Mouse (Mus musculus) MEL (cell line): Measurements from ENCODE around the gene Lasp1. TPM values are rescaled to one million over a fixed set of nuclear protein-coding genes. Genes with fewer than 3 reads are reported as not detected.
"Not testable (repeated sequence)": the region's sequence is repeated elsewhere in the genome, so short reads cannot be mapped to it uniquely, and the experiment has no call there.

Experiments
- DNase-seq: peaks from one replicate; pipeline ENCODE4 v3.0.0; 2011; ENCODE audit warnings: low read depth, low spot score
- H3K27ac ChIP-seq: 2 replicates; pipeline ENCODE4 v1.5.1; 2012; ENCODE audit warnings: low read depth, mild to moderate bottlenecking, control low read depth, low read length, moderate library complexity; ENCODE audit not compliant: control insufficient read depth
- H3K27me3 ChIP-seq, 2 experiments: fragments of 150-350 bp in 1 of 2; sonication (generic) in 1 of 2; 2 replicates each; pipeline ENCODE4 v1.6.1; 2012; ENCODE audit warnings: low read length in 2 of 2, mild to moderate bottlenecking in 2 of 2, improper control_type of control experiment in 1 of 2, moderate library complexity in 1 of 2; ENCODE audit not compliant: insufficient read depth in 2 of 2, control insufficient read depth in 1 of 2
- H3K36me3 ChIP-seq, 2 experiments: 2 replicates each; pipeline ENCODE4 v1.6.1; 2012 to 2014; ENCODE audit warnings: low read length in 2 of 2, improper control_type of control experiment in 1 of 2, inconsistent platforms in 1 of 2, mild to moderate bottlenecking in 1 of 2; ENCODE audit not compliant: insufficient read depth in 2 of 2, control insufficient read depth in 1 of 2
- H3K4me1 ChIP-seq, 2 experiments: fragments of 150-350 bp in 1 of 2; sonication (generic) in 1 of 2; 2 replicates each; pipeline ENCODE4 v1.6.1; 2012; ENCODE audit warnings: low read length in 2 of 2, improper control_type of control experiment in 1 of 2, mild to moderate bottlenecking in 1 of 2; ENCODE audit not compliant: insufficient read depth in 2 of 2, control insufficient read depth in 1 of 2
- H3K4me3 ChIP-seq, 2 experiments: fragments of 150-350 bp in 1 of 2; sonication (generic) in 1 of 2; 2 replicates each; pipeline ENCODE4 v1.5.1; 2012; ENCODE audit warnings: low read depth in 2 of 2, low read length in 2 of 2, mild to moderate bottlenecking in 2 of 2, moderate library complexity in 2 of 2, control low read depth in 1 of 2, improper control_type of control experiment in 1 of 2; ENCODE audit not compliant: control insufficient read depth in 1 of 2, insufficient read depth in 1 of 2
- H3K79me2 ChIP-seq: 2 replicates; pipeline ENCODE4 v1.6.1; 2012; ENCODE audit warnings: mild to moderate bottlenecking, low read length, moderate library complexity; ENCODE audit not compliant: control insufficient read depth, poor library complexity, insufficient read depth
- H3K9ac ChIP-seq: 2 replicates; pipeline ENCODE4 v1.6.1; 2012; ENCODE audit warnings: low read depth, mild to moderate bottlenecking, control low read depth, low read length, moderate library complexity; ENCODE audit not compliant: control insufficient read depth, poor library complexity, severe bottlenecking
- H3K9me3 ChIP-seq: fragments of 150-350 bp; sonication (generic); replicated peaks from 2 replicates; pipeline ENCODE4 v1.6.1; 2012; ENCODE audit warnings: mild to moderate bottlenecking, low read length, improper control_type of control experiment, moderate library complexity; ENCODE audit not compliant: insufficient read depth
- E2F4 ChIP-seq: IDR thresholded peaks from 2 replicates; pipeline ENCODE4 v1.6.1; 2011; ENCODE audit warnings: low read depth, low read length, improper control_type of control experiment, borderline replicate concordance
- ELF1 ChIP-seq: IDR thresholded peaks from 2 replicates; pipeline ENCODE4 v1.6.1; 2014; ENCODE audit warnings: low read depth, mild to moderate bottlenecking, inconsistent platforms, low read length, improper control_type of control experiment, moderate library complexity
- ETS1 ChIP-seq: IDR thresholded peaks from 2 replicates; pipeline ENCODE4 v1.6.1; 2012; ENCODE audit warnings: low read depth, mild to moderate bottlenecking, inconsistent platforms, low read length, improper control_type of control experiment, moderate library complexity
- GATA1 ChIP-seq: IDR thresholded peaks from 2 replicates; pipeline ENCODE4 v1.6.1; 2011; ENCODE audit warnings: low read depth, low read length, improper control_type of control experiment
- KAT2A ChIP-seq: conservative IDR thresholded peaks from 2 replicates; pipeline ENCODE4 v1.6.1; 2012; ENCODE audit warnings: low read depth, low read length, improper control_type of control experiment, inconsistent platforms
- MAFK ChIP-seq: IDR thresholded peaks from 2 replicates; pipeline ENCODE4 v1.6.1; 2011; ENCODE audit warnings: low read depth, mild to moderate bottlenecking, low read length, improper control_type of control experiment, borderline replicate concordance
- MAX ChIP-seq: IDR thresholded peaks from 2 replicates; pipeline ENCODE4 v1.6.1; 2011; ENCODE audit warnings: low read length, improper control_type of control experiment
- MAZ ChIP-seq: IDR thresholded peaks from 2 replicates; pipeline ENCODE4 v1.6.1; 2012; ENCODE audit warnings: low read depth, mild to moderate bottlenecking, inconsistent platforms, low read length, improper control_type of control experiment
- MEF2A ChIP-seq: IDR thresholded peaks from 2 replicates; pipeline ENCODE4 v1.6.1; 2014; ENCODE audit warnings: low read depth, mild to moderate bottlenecking, inconsistent platforms, low read length, improper control_type of control experiment; ENCODE audit not compliant: poor library complexity, insufficient replicate concordance, severe bottlenecking; ENCODE audit errors: extremely low read depth
- MYC ChIP-seq: IDR thresholded peaks from 2 replicates; pipeline ENCODE4 v1.6.1; 2011; ENCODE audit warnings: low read depth, mild to moderate bottlenecking, low read length, improper control_type of control experiment, moderate library complexity
- NRF1 ChIP-seq: IDR thresholded peaks from 2 replicates; pipeline ENCODE4 v1.6.1; 2014; ENCODE audit warnings: low read depth, mild to moderate bottlenecking, inconsistent platforms, low read length, improper control_type of control experiment, moderate library complexity; ENCODE audit not compliant: poor library complexity, insufficient read depth, severe bottlenecking
- POLR2A ChIP-seq, 2 experiments: IDR thresholded peaks; 2 replicates each; pipeline ENCODE4 v1.6.1; 2011 to 2012; ENCODE audit warnings: low read length in 2 of 2, mild to moderate bottlenecking in 2 of 2, control low read depth in 1 of 2, improper control_type of control experiment in 1 of 2, low read depth in 1 of 2, moderate library complexity in 1 of 2; ENCODE audit not compliant: control insufficient read depth in 1 of 2, insufficient read depth in 1 of 2, poor library complexity in 1 of 2
- POLR2AphosphoS2 ChIP-seq: IDR thresholded peaks from 2 replicates; pipeline ENCODE4 v1.6.1; 2011; ENCODE audit warnings: low read length, improper control_type of control experiment
- POLR2AphosphoS5 ChIP-seq: IDR thresholded peaks from 2 replicates; pipeline ENCODE4 v1.6.1; 2012; ENCODE audit warnings: low read depth, borderline replicate concordance, mild to moderate bottlenecking, inconsistent platforms, low read length, moderate library complexity, mixed read lengths
- RCOR1 ChIP-seq: IDR thresholded peaks from 2 replicates; pipeline ENCODE4 v1.6.1; 2012; ENCODE audit warnings: low read depth, mild to moderate bottlenecking, inconsistent platforms, low read length, improper control_type of control experiment
- SMC3 ChIP-seq: IDR thresholded peaks from 2 replicates; pipeline ENCODE4 v1.6.1; 2011; ENCODE audit warnings: low read depth, low read length, improper control_type of control experiment
- TBP ChIP-seq: IDR thresholded peaks from 2 replicates; pipeline ENCODE4 v1.8.0; 2011; ENCODE audit warnings: low read depth, low read length, improper control_type of control experiment
- TCF12 ChIP-seq: IDR thresholded peaks from 2 replicates; pipeline ENCODE4 v1.6.1; 2014; ENCODE audit warnings: low read depth, mild to moderate bottlenecking, inconsistent platforms, low read length, improper control_type of control experiment, moderate library complexity
- USF2 ChIP-seq, 2 experiments: IDR thresholded peaks; 2 replicates each; pipeline ENCODE4 v1.6.1; 2011 to 2012; ENCODE audit warnings: improper control_type of control experiment in 2 of 2, low read length in 2 of 2, borderline replicate concordance in 1 of 2, inconsistent platforms in 1 of 2, low read depth in 1 of 2, mild to moderate bottlenecking in 1 of 2; ENCODE audit not compliant: insufficient read depth in 1 of 2
- ZKSCAN1 ChIP-seq: IDR thresholded peaks from 2 replicates; pipeline ENCODE4 v1.6.1; 2012; ENCODE audit warnings: low read depth, mild to moderate bottlenecking, inconsistent platforms, low read length, improper control_type of control experiment, moderate library complexity
- polyA plus RNA-seq, 2 experiments: library from polyadenylated mRNA; stranded (reverse) in 1 of 2; unstranded in 1 of 2; fragments of >175 nt in 1 of 2; fragments of >200 nt in 1 of 2; gene quantifications; 2 replicates each; pipeline versions ENCODE4 v1.2.1 to v1.2.4; 2012; ENCODE audit warnings: low replicate concordance in 2 of 2, low read depth in 1 of 2; ENCODE audit not compliant: insufficient read length in 2 of 2, insufficient read depth in 1 of 2, missing spikeins in 1 of 2
- total RNA-seq: library from RNA; depleted of rRNA; stranded (reverse); fragments of 300-350 nt; gene quantifications from 2 replicates; pipeline ENCODE4 v1.2.3, GENCODE M21; 2012

Lasp1 gene
- total and polyA plus RNA-seq, 3 experiments, result 13.3 to 38.7 TPM; not detected in 1

DNA sequence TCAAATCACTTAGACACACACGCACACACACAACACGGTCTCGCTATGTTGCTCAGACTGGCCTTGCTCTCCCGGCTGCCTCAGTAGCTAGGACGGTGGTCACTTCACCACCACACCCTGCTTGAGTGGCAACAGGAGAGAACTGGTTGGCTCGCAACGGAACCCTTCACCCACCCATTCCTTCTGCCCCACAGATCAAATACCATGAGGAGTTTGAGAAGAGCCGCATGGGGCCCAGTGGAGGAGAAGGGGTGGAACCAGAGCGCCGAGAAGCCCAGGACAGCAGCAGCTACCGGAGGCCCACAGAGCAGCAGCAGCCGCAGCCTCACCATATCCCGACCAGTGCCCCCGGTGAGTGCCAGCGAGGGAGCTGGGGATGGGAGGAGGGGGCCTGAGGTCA, 34.6 kb downstream of the Lasp1 start:
- H3K27ac ChIP-seq, result no peak overlapping the region

DNA sequence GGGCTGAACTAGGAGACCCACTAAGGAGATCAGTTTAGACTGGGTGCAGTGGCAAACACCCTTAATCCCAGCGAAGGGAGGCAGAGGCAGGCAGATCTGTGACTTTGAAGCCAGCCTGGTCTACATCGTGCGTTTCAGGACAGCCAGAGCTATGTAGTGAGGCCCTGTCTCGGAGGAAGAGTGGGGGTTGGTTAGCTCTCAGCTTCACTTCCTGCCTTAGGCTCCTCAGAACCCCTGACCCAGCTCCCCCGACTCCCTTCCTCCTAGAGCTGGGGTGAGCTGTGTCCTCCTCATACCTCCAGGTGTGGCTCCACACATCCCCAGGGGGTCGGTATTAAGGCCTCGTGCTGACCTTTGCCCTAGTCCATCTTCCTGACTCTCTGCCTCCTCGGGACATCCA, 37.7 kb downstream of the Lasp1 start:
- no peak overlapping the region for H3K27ac ChIP-seq
- H3K36me3 ChIP-seq, result peaks cover 0 to 9% of the 10 kb centered on the region in 2 experiments; a peak in 2 of 4 replicates

More for the DNA sequence above, 34.6 kb downstream of the Lasp1 start:
- H3K9ac ChIP-seq, result no peak overlapping the region
- no peak for DNase-seq
- TF ChIP-seq TCF12 (no peak), KAT2A (no peak), ZKSCAN1 (no peak), POLR2A (IDR thresholded peaks at IDR 0.05; ENCODE audit: control insufficient read depth in 1 of 2, insufficient read depth in 1 of 2, low read depth in 1 of 2, low read length in 2 of 2, poor library complexity in 1 of 2) (no peak), ETS1 (no peak), POLR2AphosphoS2 (no peak), MYC (no peak), ELF1 (no peak), E2F4 (no peak), NRF1 (no peak), USF2 (IDR thresholded peaks at IDR 0.05; ENCODE audit: borderline replicate concordance in 1 of 2, insufficient read depth in 1 of 2, low read depth in 1 of 2, low read length in 2 of 2) (no peak), MEF2A (no peak), MAX (no peak)
- no peaks in the 10 kb centered on the region for H3K79me2 ChIP-seq
- H3K36me3 ChIP-seq, result peaks cover 0 to 3% of the 10 kb centered on the region in 2 experiments; a peak in 2 of 4 replicates
- no peak overlapping the region for H3K4me3 ChIP-seq
- H3K4me1 ChIP-seq, result peaks cover 0 to 9% of the 10 kb centered on the region in 2 experiments; a peak in 2 of 4 replicates
- no peaks in the 10 kb centered on the region for H3K27me3 ChIP-seq
- no peaks in the 10 kb centered on the region for H3K9me3 ChIP-seq

DNA sequence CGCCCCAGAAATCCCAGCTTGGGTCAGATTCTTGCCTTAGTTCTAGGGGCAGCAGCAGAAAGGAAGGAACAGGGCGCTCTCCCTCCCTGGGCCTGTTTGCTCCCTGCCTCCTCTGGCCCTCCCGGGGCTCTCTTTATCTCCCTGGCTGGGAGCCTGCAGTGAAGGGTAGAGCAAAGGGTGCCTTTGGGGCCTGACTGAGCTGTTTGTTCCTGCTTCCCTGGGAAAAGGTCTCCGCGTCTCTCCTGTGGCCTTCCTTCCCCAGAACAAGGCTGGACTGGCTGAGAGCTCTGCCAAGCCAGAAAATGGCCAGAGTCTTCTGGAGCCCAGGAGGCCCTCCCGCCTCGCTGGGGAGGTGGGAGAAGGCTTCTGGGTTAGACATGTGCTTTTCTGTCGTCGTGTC, 38.3 kb downstream of the Lasp1 start:
- not testable (repeated sequence) for H3K9ac ChIP-seq, H3K9me3 ChIP-seq, H3K36me3 ChIP-seq, H3K27ac ChIP-seq, DNase-seq, H3K27me3 ChIP-seq, H3K4me3 ChIP-seq, H3K79me2 ChIP-seq
- peaks cover 0 to 17% of the 10 kb centered on the region in 2 experiments; a peak in 3 of 4 replicates for H3K4me1 ChIP-seq

More for the DNA sequence above, 37.7 kb downstream of the Lasp1 start:
- Histone ChIP-seq H3K4me3 (no peak overlapping the region), H3K27me3 (no peaks in the 10 kb centered on the region), H3K9ac (no peak overlapping the region), H3K9me3 (no peaks in the 10 kb centered on the region), H3K79me2 (no peaks in the 10 kb centered on the region), H3K4me1 (peaks cover 0 to 17% of the 10 kb centered on the region in 2 experiments; a peak in 3 of 4 replicates)
- no peak for DNase-seq
- no peak for TF ChIP-seq GATA1
- TF ChIP-seq MEF2A, result no peak
- TF ChIP-seq MAFK, result no peak
- TF ChIP-seq ETS1, result no peak
- no peak for TF ChIP-seq RCOR1
- TF ChIP-seq TBP, result no peak
- no peak for TF ChIP-seq MAZ
- TF ChIP-seq SMC3, result no peak
- TF ChIP-seq POLR2AphosphoS5, result no peak
- no peak for TF ChIP-seq MAX
- TF ChIP-seq POLR2A (IDR thresholded peaks at IDR 0.05; ENCODE audit: control insufficient read depth in 1 of 2, insufficient read depth in 1 of 2, low read depth in 1 of 2, low read length in 2 of 2, poor library complexity in 1 of 2), result no peak
